Mouse (Mus musculus) midbrain, embryonic 10.5 days (tissue): ENCODE data around the gene Nid2. TPM values are rescaled to one million over a fixed set of nuclear protein-coding genes. Genes with fewer than 3 reads are reported as not detected.

Source experiments
- DNase-seq: peaks from one replicate; pipeline ENCODE4 v3.0.0-alpha.2; 2017; ENCODE audit warnings: low spot score
- H3K27ac ChIP-seq: fragments of 300-500 bp; sonication (generic); replicated peaks from 2 replicates; pipeline ENCODE4 v1.5.1; 2016; ENCODE audit warnings: mild to moderate bottlenecking
- H3K27me3 ChIP-seq: fragments of 300-500 bp; sonication (generic); 2 replicates; pipeline ENCODE4 v1.6.1; 2016; ENCODE audit warnings: low read depth, mild to moderate bottlenecking; ENCODE audit not compliant: poor library complexity, severe bottlenecking
- H3K36me3 ChIP-seq: fragments of 300-500 bp; sonication (generic); 2 replicates; pipeline ENCODE4 v1.6.1; 2016; ENCODE audit warnings: mild to moderate bottlenecking, moderate library complexity
- H3K4me1 ChIP-seq: fragments of 300-500 bp; sonication (generic); 2 replicates; pipeline ENCODE4 v1.6.1; 2016
- H3K4me3 ChIP-seq: fragments of 300-500 bp; sonication (generic); 2 replicates; pipeline ENCODE4 v1.5.1; 2016; ENCODE audit warnings: mild to moderate bottlenecking, moderate library complexity
- H3K9me3 ChIP-seq: fragments of 300-500 bp; sonication (generic); replicated peaks from 2 replicates; pipeline ENCODE4 v1.6.1; 2016; ENCODE audit warnings: mild to moderate bottlenecking
- WGBS: fragments of 180-500 bp; shearing (Covaris S2); methylation state at CpG from one replicate; pipeline ENCODE4 v1.1.7; 2016; 5-methylcytosine and 5-hydroxymethylcytosine counted together
- polyA plus RNA-seq: library from polyadenylated mRNA; unstranded; fragments of >200 nt; fragmentation: Nextera tagmentation; extraction: Ambion mirVana; gene quantifications from 2 replicates; pipeline ENCODE4 v1.2.1, GENCODE M21; 2016

Gene Nid2
- polyA plus RNA-seq, 1 experiment from 2014 or later, result 41.0 TPM

DNA sequence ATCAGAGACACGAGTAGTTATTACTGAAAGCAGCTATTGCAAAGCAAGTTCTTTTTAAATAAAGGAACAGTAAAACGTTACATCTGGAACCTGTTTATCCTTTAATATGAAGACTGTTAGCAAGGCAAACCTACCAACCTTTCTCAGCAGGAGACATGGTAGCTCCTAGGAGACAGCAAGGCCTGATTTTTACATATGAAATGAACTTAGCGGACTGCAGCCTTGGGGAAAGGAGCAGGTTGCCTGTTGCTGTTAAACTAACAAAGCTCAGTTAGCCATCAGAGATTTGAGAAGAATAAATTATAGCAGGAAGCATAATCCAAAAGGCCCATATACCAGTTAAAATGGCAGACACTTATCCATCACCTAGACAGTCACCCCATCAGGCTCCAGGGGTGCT is 102.4 kb downstream of the Nid2 start:
- Histone ChIP-seq H3K27ac (no peak overlapping the region), H3K9me3 (no peaks in the 10 kb centered on the region), H3K4me3 (no peak overlapping the region), H3K27me3 (no peaks in the 10 kb centered on the region), H3K36me3 (no peaks in the 10 kb centered on the region), H3K4me1 (no peaks in the 10 kb centered on the region)
- no peak for DNase-seq
- 54% methylated on average over 3 of the region's 3 CpGs for WGBS

DNA sequence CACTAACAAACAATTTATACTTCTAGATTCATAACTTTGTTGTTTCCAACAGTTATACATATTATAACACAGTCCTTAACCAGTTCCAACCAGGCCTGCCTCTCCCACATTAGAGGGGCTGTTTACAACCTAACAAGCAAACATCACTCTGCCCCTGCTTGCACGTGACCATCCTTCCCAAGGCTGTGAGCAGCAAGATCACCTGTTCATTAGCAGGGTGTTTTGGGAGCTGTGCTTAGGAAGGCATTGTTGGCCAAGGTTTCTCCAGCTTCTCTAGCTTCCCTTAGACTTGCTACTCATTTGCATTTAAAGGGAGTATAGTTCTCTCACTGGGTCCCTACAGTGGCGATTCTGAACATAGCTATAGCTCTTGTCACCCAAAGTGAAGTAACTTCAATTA is 107.2 kb downstream of the Nid2 start:
- no peak overlapping the region for H3K27ac ChIP-seq
- WGBS, result 83% methylated on average over 2 of the region's 2 CpGs
- DNase-seq, result no peak
- H3K9me3 ChIP-seq, result no peaks in the 10 kb centered on the region
- no peaks in the 10 kb centered on the region for H3K36me3 ChIP-seq
- H3K4me3 ChIP-seq, result no peak overlapping the region
- H3K4me1 ChIP-seq, result no peaks in the 10 kb centered on the region
- H3K27me3 ChIP-seq, result no peaks in the 10 kb centered on the region

GRCm38 (mm10) chr14:19858808-19859776 is 108.0 kb downstream of the Nid2 start:
- WGBS, result 58% methylated on average over 8 of the region's 8 CpGs
- Histone ChIP-seq H3K9me3 (no peaks in the 10 kb centered on the region), H3K27me3 (no peaks in the 10 kb centered on the region), H3K4me3 (no peak overlapping the region), H3K27ac (no peak overlapping the region), H3K4me1 (no peaks in the 10 kb centered on the region), H3K36me3 (no peaks in the 10 kb centered on the region)
- DNase-seq, result no peak

DNA sequence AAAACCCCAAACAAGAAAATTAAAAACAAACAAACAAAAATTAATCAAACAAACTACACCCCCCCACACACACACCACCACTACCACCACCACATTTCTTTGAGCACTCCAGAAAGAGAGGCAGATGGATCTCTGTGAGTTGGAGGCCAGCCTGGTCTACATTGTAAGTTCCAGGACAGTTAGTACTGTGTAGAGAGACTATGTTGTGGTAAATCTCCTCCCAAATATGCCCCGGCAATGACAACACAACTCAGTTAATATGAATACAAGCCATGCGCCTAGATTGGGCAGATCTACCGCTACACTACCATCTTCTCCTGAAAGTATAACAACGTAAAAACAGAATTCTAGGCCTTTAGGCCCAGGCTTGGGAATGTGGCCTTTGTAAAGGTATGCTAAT is 109.2 kb downstream of the Nid2 start:
- DNase-seq, result no peak
- Histone ChIP-seq H3K9me3 (no peaks in the 10 kb centered on the region), H3K27me3 (no peaks in the 10 kb centered on the region), H3K4me3 (no peak overlapping the region), H3K4me1 (no peaks in the 10 kb centered on the region), H3K36me3 (no peaks in the 10 kb centered on the region), H3K27ac (no peak overlapping the region)
- 89% methylated on average over 4 of the region's 4 CpGs for WGBS

Other genes with a start within 250 kb of the Nid2 start
- 0.07 and 0.17 TPM in 2 replicates for gene Gm2244, start 201.3 kb upstream of the Nid2 start, polyA plus RNA-seq
- gene Gm2237, start 166.1 kb upstream of the Nid2 start, polyA plus RNA-seq, result 2.9 and 3.0 TPM in 2 replicates
- not detected in 2 replicates for gene Gm5458, start 148.7 kb upstream of the Nid2 start, polyA plus RNA-seq
- 221 and 237 TPM in 2 replicates for gene Rtraf, start 72.6 kb downstream of the Nid2 start, polyA plus RNA-seq
- gene Gng2, start 226.4 kb downstream of the Nid2 start, polyA plus RNA-seq, result 82.4 and 121 TPM in 2 replicates